Mouse (Mus musculus): ENCODE data around the gene Abl2. TPM values are rescaled to one million over a fixed set of nuclear protein-coding genes. Genes with fewer than 3 reads are reported as not detected.

Gene Abl2
- total and polyA plus RNA-seq, 3 experiments = 10.0 to 19.8 (median 15.5) TPM

GRCm38 (mm10) chr1:156533911-156534310 lies 24.7 kb upstream of the Abl2 start:
- peaks cover 0 to 15% of the 10 kb centered on the region in 2 experiments; a peak in 2 of 4 replicates for H3K4me1 ChIP-seq (ENCODE audit: control insufficient read depth in 1 of 2, insufficient read depth in 2 of 2)
- H3K9ac ChIP-seq (ENCODE audit: insufficient read depth, low read depth) = no peak overlapping the region
- no peaks in the 10 kb centered on the region for H3K36me3 ChIP-seq (replicated peaks in 1 of 2; ENCODE audit: control insufficient read depth in 1 of 2, insufficient read depth in 1 of 2, low read length in 1 of 2)
- no peak overlapping the region for H3K4me2 ChIP-seq (ENCODE audit: insufficient read depth, low read depth, poor library complexity, severe bottlenecking)
- no peak overlapping the region for H3K4me3 ChIP-seq (replicated peaks in 1 of 3; ENCODE audit: low read depth in 2 of 3, low read length in 2 of 3, poor library complexity in 1 of 3)
- no peaks in the 10 kb centered on the region for H3K79me2 ChIP-seq (replicated peaks; ENCODE audit: control insufficient read depth, extremely low read depth, insufficient read depth, poor library complexity, severe bottlenecking)
- DNase-seq (ENCODE audit: extremely low read depth) = no peak
- H3K27me3 ChIP-seq (replicated peaks) = no peaks in the 10 kb centered on the region
- no peak overlapping the region for H3K27ac ChIP-seq (ENCODE audit: insufficient read depth, low read depth)
- in situ Hi-C loops (cut with MboI; ENCODE audit: low pct_ligation_motif_present, low pct_unique_long_range_greater_than_20kb, low sequenced_read_pairs) (loop anchor here (10.0 kb wide), 1 partner anchor 269 kb away; no protein-coding TSS in a partner anchor), dilution Hi-C loops (cut with MboI; ENCODE audit: extremely low pct_ligation_motif_present, extremely low pct_unique_long_range_greater_than_20kb, low sequenced_read_pairs) (no loop called here)
- no peak for TF ChIP-seq TBP (conservative IDR thresholded peaks at IDR 0.05; ENCODE audit: low read depth, low read length)
- no peak for TF ChIP-seq POLR2A (IDR thresholded peaks at IDR 0.05; ENCODE audit: low read depth, low read length)
- TF ChIP-seq POLR2AphosphoS2 (IDR thresholded peaks at IDR 0.05; ENCODE audit: low read depth, low read length) = no peak
- no peak for TF ChIP-seq BHLHE40 (IDR thresholded peaks at IDR 0.05; ENCODE audit: low read depth, low read length)
- TF ChIP-seq ELF1 (IDR thresholded peaks at IDR 0.05; ENCODE audit: low read depth, low read length) = no peak
- no peak for TF ChIP-seq JUND (conservative IDR thresholded peaks at IDR 0.05; ENCODE audit: low read depth, low read length)
- TF ChIP-seq MAX (IDR thresholded peaks at IDR 0.05; ENCODE audit: low read length) = no peak
- TF ChIP-seq MAZ (IDR thresholded peaks at IDR 0.05; ENCODE audit: low read depth, low read length) = no peak
- TF ChIP-seq CHD2 (IDR thresholded peaks at IDR 0.05; ENCODE audit: low read length) = no peak
- TF ChIP-seq IRF4 (IDR thresholded peaks at IDR 0.05; ENCODE audit: low read depth, low read length) = no peak
- TF ChIP-seq RAD21 (IDR thresholded peaks at IDR 0.05; ENCODE audit: low read depth, low read length) = no peak
- no peak for TF ChIP-seq SIN3A (IDR thresholded peaks at IDR 0.05; ENCODE audit: low read length)
- TF ChIP-seq ZKSCAN1 (IDR thresholded peaks at IDR 0.05; ENCODE audit: borderline replicate concordance, low read depth, low read length) = no peak
- no peak for TF ChIP-seq MYC (IDR thresholded peaks at IDR 0.05; ENCODE audit: low read depth, low read length)
- TF ChIP-seq ZC3H11A (IDR thresholded peaks at IDR 0.05; ENCODE audit: low read depth, low read length) = no peak
- H3K9me3 ChIP-seq (replicated peaks; ENCODE audit: low read length) = no peaks in the 10 kb centered on the region

GRCm38 (mm10) chr1:156537031-156537430 lies 21.6 kb upstream of the Abl2 start:
- in situ Hi-C loops (cut with MboI; ENCODE audit: low pct_ligation_motif_present, low pct_unique_long_range_greater_than_20kb, low sequenced_read_pairs) = loop anchor here (5.0 to 10.0 kb wide), 2 partner anchors 95 to 272 kb away; no protein-coding TSS in a partner anchor

More at GRCm38 (mm10) chr1:156537031-156537430, 21.6 kb upstream of the Abl2 start:
- Histone ChIP-seq H3K9me3 (replicated peaks; ENCODE audit: low read length) (no peaks in the 10 kb centered on the region), H3K27me3 (replicated peaks) (no peaks in the 10 kb centered on the region), H3K4me2 (ENCODE audit: insufficient read depth, low read depth, poor library complexity, severe bottlenecking) (no peak overlapping the region), H3K9ac (ENCODE audit: insufficient read depth, low read depth) (no peak overlapping the region), H3K4me3 (replicated peaks in 1 of 3; ENCODE audit: low read depth in 2 of 3, low read length in 2 of 3, poor library complexity in 1 of 3) (no peak overlapping the region), H3K27ac (ENCODE audit: insufficient read depth, low read depth) (no peak overlapping the region), H3K36me3 (replicated peaks in 1 of 2; ENCODE audit: control insufficient read depth in 1 of 2, insufficient read depth in 1 of 2, low read length in 1 of 2) (no peaks in the 10 kb centered on the region), H3K79me2 (replicated peaks; ENCODE audit: control insufficient read depth, extremely low read depth, insufficient read depth, poor library complexity, severe bottlenecking) (no peaks in the 10 kb centered on the region), H3K4me1 (ENCODE audit: control insufficient read depth in 1 of 2, insufficient read depth in 2 of 2) (peaks cover 0 to 15% of the 10 kb centered on the region in 2 experiments; a peak in 2 of 4 replicates)
- dilution Hi-C loops (cut with MboI; ENCODE audit: extremely low pct_ligation_motif_present, extremely low pct_unique_long_range_greater_than_20kb, low sequenced_read_pairs) = no loop called here
- TF ChIP-seq GABPA (IDR thresholded peaks at IDR 0.05; ENCODE audit: insufficient replicate concordance, low read depth, low read length) (no peak), MYC (IDR thresholded peaks at IDR 0.05; ENCODE audit: low read depth, low read length) (no peak), JUN (IDR thresholded peaks at IDR 0.05; ENCODE audit: insufficient read depth, low read depth, low read length) (no peak), MAFK (IDR thresholded peaks at IDR 0.05; ENCODE audit: insufficient replicate concordance, low read length) (no peak), ETS1 (conservative IDR thresholded peaks at IDR 0.05; ENCODE audit: low read depth, low read length) (no peak), POLR2A (IDR thresholded peaks at IDR 0.05; ENCODE audit: low read depth, low read length) (no peak), JUND (conservative IDR thresholded peaks at IDR 0.05; ENCODE audit: low read depth, low read length) (no peak)
- DNase-seq (ENCODE audit: extremely low read depth) = peak; percentile 27
